Mouse (Mus musculus) bone marrow macrophage, adult 2 months (primary cell): Measurements from ENCODE around the gene Chd1l.

ENCODE experiments used
- CTCF ChIP-seq: IDR thresholded peaks from 2 replicates; pipeline ENCODE4 v1.5.1; 2012; ENCODE audit warnings: low read depth, mild to moderate bottlenecking, low read length, moderate library complexity
- POLR2A ChIP-seq: IDR thresholded peaks from 2 replicates; pipeline ENCODE4 v1.6.1; 2012; ENCODE audit warnings: mild to moderate bottlenecking, low read depth, low read length, borderline replicate concordance

DNA sequence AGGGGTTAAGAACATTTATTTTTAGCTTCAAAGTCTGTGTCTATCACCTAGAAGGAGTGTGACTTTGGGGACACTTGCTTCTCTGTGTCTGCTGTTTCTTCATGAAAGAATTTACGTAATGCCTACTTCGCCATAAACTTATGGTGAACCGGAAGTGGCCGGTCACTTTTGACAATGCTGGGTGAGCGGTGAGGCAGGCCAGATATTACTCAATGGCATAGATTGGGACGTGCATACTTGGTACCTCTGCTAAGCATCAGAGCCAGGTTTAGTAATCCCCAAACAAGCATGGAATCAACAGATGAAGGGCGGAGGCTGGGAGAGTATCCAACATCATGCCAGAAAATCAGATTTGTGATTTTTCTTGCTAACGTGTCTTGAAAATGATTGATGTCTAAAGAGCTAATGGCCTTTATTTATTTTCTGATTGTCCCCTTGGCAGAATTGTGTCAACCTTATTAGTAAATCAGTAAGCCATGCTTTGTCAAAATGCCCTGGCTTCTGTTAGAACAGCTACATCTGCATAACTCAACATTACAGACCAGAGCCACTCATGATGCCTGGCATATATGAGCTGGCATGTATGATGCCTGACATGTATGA lies 21.4 kb upstream of the Chd1l start:
- no peak for TF ChIP-seq CTCF
- no peak for TF ChIP-seq POLR2A
